Mouse (Mus musculus) cortical plate, adult 2 months (tissue): ENCODE measurements around the gene Gm12166.
A peak's percentile ranks its signal among the peaks of the same experiment; 100 is the strongest.

Experiments used
- CTCF ChIP-seq: fragments of 200-500 bp; IDR thresholded peaks from 2 replicates; pipeline ENCODE4 v1.5.1; 2011; ENCODE audit warnings: mild to moderate bottlenecking, control low read depth, low read length; ENCODE audit not compliant: insufficient read depth; ENCODE audit errors: extremely low read depth
- POLR2A ChIP-seq: fragments of 200-500 bp; IDR thresholded peaks from 2 replicates; pipeline ENCODE4 v1.6.1; 2011; ENCODE audit warnings: mild to moderate bottlenecking, low read length, control low read depth; ENCODE audit not compliant: insufficient read depth; ENCODE audit errors: extremely low read depth

DNA sequence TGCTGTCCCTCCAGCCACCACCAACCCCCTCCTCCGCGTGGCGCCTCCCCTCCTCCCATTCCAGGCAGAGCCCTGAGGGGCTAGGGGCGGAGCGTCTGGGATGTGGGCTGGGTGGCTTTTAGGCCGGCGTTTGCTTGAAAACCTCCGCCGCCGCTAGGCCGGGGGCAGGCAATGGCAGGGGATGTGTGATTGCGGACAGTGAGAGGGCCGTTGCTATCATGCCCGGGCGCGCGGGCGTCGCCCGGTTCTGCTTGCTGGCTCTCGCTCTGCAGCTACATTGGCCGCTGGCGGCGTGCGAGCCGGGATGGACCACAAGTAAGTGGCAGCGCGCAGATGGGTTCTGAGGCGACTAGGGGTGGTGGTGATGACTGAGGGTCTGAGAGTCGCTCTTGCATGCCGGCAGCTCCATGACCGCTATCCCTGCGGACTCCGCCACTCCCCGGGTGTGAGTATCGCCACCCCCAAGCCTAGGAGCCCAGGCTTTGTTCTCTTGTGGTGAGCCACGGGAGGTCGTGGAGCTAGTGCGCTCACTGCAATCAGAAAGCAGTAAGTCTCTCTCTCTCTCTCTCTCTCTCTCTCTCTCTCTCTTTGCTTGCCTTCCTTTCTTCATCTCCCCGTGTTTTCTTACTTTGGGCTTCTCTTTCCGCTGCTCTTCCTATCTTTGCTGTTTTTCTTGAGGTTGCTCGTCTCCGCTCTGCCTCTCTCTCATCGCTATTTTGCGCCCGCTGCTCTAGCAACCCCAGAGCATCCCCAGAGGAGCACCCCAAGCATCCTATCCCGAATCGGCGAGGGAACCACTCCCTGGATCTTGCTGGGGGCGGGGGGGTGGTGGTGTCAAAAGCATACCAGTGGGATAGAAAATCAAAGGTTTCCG lies 4.0 kb upstream of the Gm12166 start, which contains the start of gene Adam19:
- TF ChIP-seq CTCF (no peak), POLR2A (peak; percentile 29; the same call in 1 of the 2 replicates)
